Mouse (Mus musculus): ENCODE data around the gene Nrarp. TPM values are rescaled to one million over a fixed set of nuclear protein-coding genes. Genes with fewer than 3 reads are reported as not detected.

Nrarp gene
- total RNA-seq, 2 experiments from 2014 or later = 7.2 to 11.5 TPM

GRCm38 (mm10) chr2:25223681-25224491 lies 43.3 kb downstream of the Nrarp start:
- intact Hi-C loops (cut with DNase I) = loop anchor here (2.0 kb wide), 1 partner anchor 13 kb away; the partner anchor contains the start of gene Nelfb
- DNase-seq (ENCODE audit: low spot score) = peak; percentile 76

GRCm38 (mm10) chr2:25224492-25224765 lies 43.9 kb downstream of the Nrarp start, which contains the start of gene Tubb4b:
TSS of gene Tubb4b (minus strand) at chr2:25224702.
- intact Hi-C loops (cut with DNase I) = loop anchor here (2.0 kb wide), 1 partner anchor 14 kb away; the partner anchor contains the start of gene Nelfb
- no peak for DNase-seq (ENCODE audit: low spot score)

- intact Hi-C loops (cut with DNase I) = loop anchor here (2.0 to 5.0 kb wide), 2 partner anchors 14 to 67 kb away; partner anchors contain the start of gene Nelfb
- peak; percentile 99 for DNase-seq (ENCODE audit: low spot score)
Measured at GRCm38 (mm10) chr2:25224766-25225752, 44.5 kb downstream of the Nrarp start.

GRCm38 (mm10) chr2:25225811-25226379 lies 45.3 kb downstream of the Nrarp start:
- intact Hi-C loops (cut with DNase I) = loop anchor here (2.0 to 5.0 kb wide), 2 partner anchors 15 to 66 kb away; partner anchors contain the start of gene Nelfb

GRCm38 (mm10) chr2:25226864-25227263 lies 46.3 kb downstream of the Nrarp start:
- intact Hi-C loops (cut with DNase I) = loop anchor here (5.0 kb wide), 1 partner anchor 65 kb away; no protein-coding TSS in a partner anchor
- no peak for DNase-seq (ENCODE audit: low spot score)

More at GRCm38 (mm10) chr2:25225811-25226379, 45.3 kb downstream of the Nrarp start:
- DNase-seq (ENCODE audit: low spot score) = no peak

GRCm38 (mm10) chr2:25227406-25227805 lies 46.8 kb downstream of the Nrarp start:
- intact Hi-C loops (cut with DNase I) = loop anchor here (5.0 kb wide), 1 partner anchor 65 kb away; no protein-coding TSS in a partner anchor
- DNase-seq (ENCODE audit: low spot score) = no peak

- peak; percentile 76 for DNase-seq (ENCODE audit: low spot score)
- intact Hi-C loops (cut with DNase I) = loop anchor here (1.0 to 5.0 kb wide), 3 partner anchors 24 to 64 kb away; no protein-coding TSS in a partner anchor
Measured at GRCm38 (mm10) chr2:25228431-25228889, 47.9 kb downstream of the Nrarp start.

- intact Hi-C loops (cut with DNase I) = loop anchor here (1.0 to 5.0 kb wide), 3 partner anchors 24 to 63 kb away; no protein-coding TSS in a partner anchor
Measured at GRCm38 (mm10) chr2:25228995-25229530, 48.5 kb downstream of the Nrarp start.

GRCm38 (mm10) chr2:25229582-25229981 lies 49.0 kb downstream of the Nrarp start:
- intact Hi-C loops (cut with DNase I) = loop anchor here (2.0 to 5.0 kb wide), 2 partner anchors 23 to 63 kb away; no protein-coding TSS in a partner anchor
- no peak for DNase-seq (ENCODE audit: low spot score)

More at GRCm38 (mm10) chr2:25228995-25229530, 48.5 kb downstream of the Nrarp start:
- DNase-seq (ENCODE audit: low spot score) = no peak

GRCm38 (mm10) chr2:25230581-25230980 lies 50.0 kb downstream of the Nrarp start:
- intact Hi-C loops (cut with DNase I) = no loop called here
- DNase-seq (ENCODE audit: low spot score) = no peak

GRCm38 (mm10) chr2:25231038-25231437 lies 50.5 kb downstream of the Nrarp start:
- intact Hi-C loops (cut with DNase I) = no loop called here
- no peak for DNase-seq (ENCODE audit: low spot score)

Other genes with a start within 250 kb of the Nrarp start
- 1 to 10 TPM; 5.3 to 6.6 TPM for gene Arrdc1, start 245.5 kb upstream of the Nrarp start, total RNA-seq (2021)
- gene Zmynd19, start 231.0 kb upstream of the Nrarp start, total RNA-seq (2021) = 10 to 100 TPM; 16.7 to 16.8 TPM
- gene Dph7, start 218.4 kb upstream of the Nrarp start, total RNA-seq (2021) = 1 to 10 TPM; 3.3 to 4.0 TPM
- 100 to 1,000 TPM in 1 of 2 experiments, 10 to 100 TPM in 1; 98.7 to 101 TPM for gene Mrpl41, start 205.7 kb upstream of the Nrarp start, total RNA-seq (2021)
- gene Pnpla7, start 204.7 kb upstream of the Nrarp start, total RNA-seq (2021) = 10 to 100 TPM; 22.2 to 23.3 TPM
- gene Nsmf, start 126.4 kb upstream of the Nrarp start, total RNA-seq (2021) = 10 to 100 TPM; 19.8 to 21.2 TPM
- not detected for gene Entpd8, start 100.5 kb upstream of the Nrarp start, total RNA-seq (2021)
- not detected for gene Noxa1, start 85.6 kb upstream of the Nrarp start, total RNA-seq (2021)
- 1 to 10 TPM; 4.1 to 4.2 TPM for gene Tor4a, start 16.1 kb downstream of the Nrarp start, total RNA-seq (2021)
- 10 to 100 TPM; 36.1 to 40.6 TPM for gene Nelfb, start 30.7 kb downstream of the Nrarp start, total RNA-seq (2021)
- not detected for gene Stpg3, start 33.9 kb downstream of the Nrarp start, total RNA-seq (2021)
- not detected for gene Fam166a, start 38.0 kb downstream of the Nrarp start, total RNA-seq (2021)
- gene Tubb4b, start 43.9 kb downstream of the Nrarp start, total RNA-seq (2021) = 100 to 1,000 TPM; 258 to 313 TPM
- not detected for gene Slc34a3, start 53.6 kb downstream of the Nrarp start, total RNA-seq (2021)
- not detected for gene Rnf224, start 56.0 kb downstream of the Nrarp start, total RNA-seq (2021)
- gene Rnf208, start 61.5 kb downstream of the Nrarp start, total RNA-seq (2021) = under 1 TPM in 1 of 2 experiments, not detected in 1; 0.53 TPM
- not detected for gene Cysrt1, start 61.7 kb downstream of the Nrarp start, total RNA-seq (2021)
- gene AL732309.1, start 66.1 kb downstream of the Nrarp start, total RNA-seq (2021) = 1 to 10 TPM; 1.5 to 1.7 TPM
- 10 to 100 TPM; 12.6 to 13.2 TPM for gene Tmem203, start 74.7 kb downstream of the Nrarp start, total RNA-seq (2021)
- gene Tprn, start 81.9 kb downstream of the Nrarp start, total RNA-seq (2021) = 1 to 10 TPM; 3.6 to 6.0 TPM
- 10 to 100 TPM; 36.7 to 40.5 TPM for gene Ssna1, start 91.7 kb downstream of the Nrarp start, total RNA-seq (2021)
- gene Anapc2, start 91.7 kb downstream of the Nrarp start, total RNA-seq (2021) = 10 to 100 TPM; 38.4 to 40.7 TPM
- gene Tmem210, start 107.4 kb downstream of the Nrarp start, total RNA-seq (2021) = not detected
- gene Lrrc26, start 109.2 kb downstream of the Nrarp start, total RNA-seq (2021) = not detected
- not detected for gene Grin1, start 138.4 kb downstream of the Nrarp start, total RNA-seq (2021)
- 10 to 100 TPM; 18.0 to 20.9 TPM for gene Man1b1, start 151.6 kb downstream of the Nrarp start, total RNA-seq (2021)
- gene Dpp7, start 175.6 kb downstream of the Nrarp start, total RNA-seq (2021) = 1 to 10 TPM; 3.0 to 3.4 TPM
- 1 to 10 TPM; 4.0 to 6.1 TPM for gene Uap1l1, start 184.9 kb downstream of the Nrarp start, total RNA-seq (2021)
- under 1 TPM; 0.16 to 0.50 TPM for gene Sapcd2, start 191.6 kb downstream of the Nrarp start, total RNA-seq (2021)
- 10 to 100 TPM; 10.8 to 13.9 TPM for gene Entpd2, start 215.1 kb downstream of the Nrarp start, total RNA-seq (2021)
- gene Npdc1, start 218.6 kb downstream of the Nrarp start, total RNA-seq (2021) = 10 to 100 TPM; 25.1 to 27.7 TPM
- under 1 TPM in 1 of 2 experiments, not detected in 1; 0.34 TPM for gene Fut7, start 242.5 kb downstream of the Nrarp start, total RNA-seq (2021)
- gene Abca2, start 247.9 kb downstream of the Nrarp start, total RNA-seq (2021) = 10 to 100 TPM; 31.2 to 36.2 TPM

Data from heart, postnatal 25 days (tissue).